Mouse (Mus musculus): ENCODE results near the gene Alk.

DNA sequence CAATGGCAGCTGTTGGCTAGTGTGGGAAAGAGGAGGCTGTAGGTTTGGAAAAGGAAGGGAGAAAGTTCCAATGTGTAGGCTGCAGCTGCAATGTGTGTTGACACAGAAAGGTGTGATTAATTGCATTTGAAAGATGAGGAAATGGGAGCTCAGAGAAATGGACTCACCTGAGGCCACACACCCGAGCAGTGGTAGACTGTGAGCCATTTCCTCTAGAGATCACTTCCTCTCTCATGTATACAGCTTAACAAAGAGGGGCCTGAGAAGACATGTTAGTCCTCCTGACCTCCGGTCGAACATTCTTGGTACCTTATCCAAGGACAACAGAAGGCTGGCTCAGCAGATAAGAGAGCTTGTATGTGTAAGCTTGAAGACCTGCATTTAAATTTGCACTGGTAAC, 691.2 kb downstream of the Alk start:
- TF ChIP-seq POLR2A (IDR thresholded peaks at IDR 0.05; ENCODE audit: low read depth, low read length) (no peak), CTCF (IDR thresholded peaks at IDR 0.05; ENCODE audit: extremely low read depth, insufficient read depth, insufficient read length, insufficient replicate concordance) (no peak)
